Mouse (Mus musculus): ENCODE results near the gene Atrip.
A peak's percentile ranks its signal among the peaks of the same experiment; 100 is the strongest.

Atrip gene

DNA sequence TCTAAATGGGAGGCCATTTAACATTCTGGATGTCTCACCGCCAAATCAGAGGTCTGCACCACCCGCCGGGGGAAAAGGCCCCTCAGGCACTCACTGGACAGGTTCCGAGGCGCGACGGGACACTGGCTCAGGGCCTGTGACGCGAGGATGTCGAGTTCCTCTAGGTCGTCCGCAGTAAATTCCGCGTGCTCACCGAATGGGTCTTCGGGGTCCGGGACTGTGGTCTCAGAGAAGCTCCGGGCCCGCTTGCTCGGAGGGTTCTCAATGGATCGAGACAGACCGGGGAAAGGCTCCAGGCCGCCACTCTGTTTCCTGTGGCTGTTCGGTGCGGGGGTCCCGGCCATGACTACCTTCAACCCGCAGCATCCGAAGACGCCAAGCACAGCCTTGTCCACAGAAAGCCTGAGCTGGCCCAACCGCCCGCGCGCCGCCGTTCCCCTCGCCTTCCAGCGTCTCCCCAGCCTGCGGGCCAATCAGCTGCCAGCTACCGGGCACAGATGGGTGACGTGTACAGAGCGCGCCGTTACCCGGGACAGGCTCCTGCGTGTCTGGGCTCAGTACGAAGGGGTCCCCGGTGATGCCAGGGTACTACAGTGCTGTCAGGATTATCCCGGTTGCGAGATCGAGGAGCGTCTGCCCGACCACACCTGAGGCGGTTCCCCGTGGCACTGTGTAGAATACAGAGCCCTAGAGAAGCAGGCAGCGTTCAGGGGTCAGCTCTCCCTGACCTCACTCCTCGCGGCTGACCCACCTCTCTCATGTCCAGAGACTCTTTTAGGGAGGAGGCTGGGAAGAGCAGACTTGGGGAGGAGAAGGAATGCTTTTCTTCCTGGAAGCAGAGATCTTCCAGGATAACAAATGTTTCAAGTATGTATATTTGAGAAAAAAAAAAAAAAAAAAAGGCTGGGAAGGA is at the start of gene Atrip:
Atrip (minus strand) TSS at position 464 of the 913 bp plus-strand sequence.
- DNase-seq: peak; percentile 94 to 96

DNA sequence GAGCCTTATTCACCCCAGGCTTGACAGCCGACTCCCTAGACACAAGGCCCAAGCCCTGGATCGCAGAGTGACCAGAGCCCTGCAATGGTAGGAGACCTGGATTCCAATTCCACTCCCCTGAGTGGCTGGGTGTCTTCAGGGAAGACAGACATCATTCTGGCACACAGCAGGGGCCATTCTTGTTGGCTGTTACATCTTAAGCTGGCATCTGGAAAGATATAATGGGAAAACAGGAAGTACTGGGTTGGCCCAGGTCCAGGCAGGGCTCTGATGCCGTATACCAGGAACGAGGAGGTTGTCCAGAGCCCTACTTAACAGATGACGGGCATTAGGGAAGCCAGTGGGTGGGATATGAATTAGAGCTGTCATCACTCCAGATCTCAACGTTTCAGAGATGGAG is 49.3 kb upstream of the Atrip start:
- peak in 1 of 2 experiments; percentile 28 for DNase-seq

DNA sequence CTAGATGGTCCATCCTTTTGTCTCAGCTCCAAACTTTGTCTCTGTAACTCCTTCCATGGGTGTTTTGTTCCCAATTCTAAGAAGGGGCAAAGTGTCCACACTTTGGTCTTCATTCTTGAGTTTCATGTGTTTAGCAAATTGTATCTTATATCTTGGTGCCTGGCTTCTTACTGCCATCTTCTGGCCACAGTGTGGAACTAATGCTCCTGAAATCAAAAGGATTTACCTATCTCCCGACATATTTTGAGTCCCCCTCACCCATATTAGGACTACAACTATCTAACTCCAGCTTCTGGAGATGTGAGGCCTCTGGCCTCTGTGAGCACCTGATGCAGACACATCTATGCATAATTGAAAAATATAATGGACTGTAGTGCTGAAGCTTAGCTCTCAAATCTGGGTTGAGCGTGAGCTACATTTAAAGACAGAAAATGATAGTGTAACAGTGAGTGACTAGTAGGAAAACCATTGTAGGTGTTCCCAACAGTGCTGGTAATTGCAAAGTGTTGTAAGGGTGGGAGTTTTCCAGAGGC is 48.7 kb upstream of the Atrip start:
- peak in 1 of 2 experiments; percentile 69 for DNase-seq

DNA sequence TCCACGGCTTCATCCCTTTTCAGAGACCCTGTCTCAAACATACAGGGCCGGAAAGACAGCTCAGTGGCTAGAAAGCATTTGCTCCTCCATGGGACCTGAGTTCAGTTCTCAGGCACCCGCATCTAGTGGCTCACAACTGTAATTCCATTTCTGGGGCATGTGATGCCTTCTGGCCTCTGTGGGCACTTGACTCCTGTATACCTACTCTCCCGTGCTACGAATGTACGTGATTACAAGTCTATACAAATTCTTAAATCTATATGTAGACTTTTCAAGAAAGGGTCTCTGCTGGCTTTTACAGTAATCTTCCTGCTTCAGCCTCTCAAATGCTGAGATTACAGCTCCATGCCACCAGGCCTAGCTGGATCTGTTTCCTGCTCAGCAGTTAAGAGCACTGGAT is 47.0 kb upstream of the Atrip start:
- no peak for DNase-seq

DNA sequence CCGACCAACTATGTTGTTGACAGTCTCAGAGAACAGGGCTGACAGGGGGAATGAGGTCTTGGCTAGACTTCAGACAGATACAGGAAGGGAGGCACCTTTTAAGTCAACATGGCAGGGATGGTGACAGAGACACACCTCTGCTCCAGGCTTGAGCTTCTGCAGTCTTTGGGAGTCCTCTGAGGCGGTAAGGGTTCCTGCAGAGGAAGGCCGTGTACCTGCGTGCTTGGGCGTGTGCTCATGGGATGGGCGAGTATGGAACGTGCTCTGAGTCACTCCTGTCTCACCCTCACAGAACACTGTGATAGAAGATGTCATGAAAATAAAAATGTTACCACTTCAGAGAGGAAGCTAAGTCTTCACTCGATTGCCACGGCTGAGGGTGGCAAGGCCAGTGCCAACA is 45.6 kb upstream of the Atrip start:
- no peak for DNase-seq

DNA sequence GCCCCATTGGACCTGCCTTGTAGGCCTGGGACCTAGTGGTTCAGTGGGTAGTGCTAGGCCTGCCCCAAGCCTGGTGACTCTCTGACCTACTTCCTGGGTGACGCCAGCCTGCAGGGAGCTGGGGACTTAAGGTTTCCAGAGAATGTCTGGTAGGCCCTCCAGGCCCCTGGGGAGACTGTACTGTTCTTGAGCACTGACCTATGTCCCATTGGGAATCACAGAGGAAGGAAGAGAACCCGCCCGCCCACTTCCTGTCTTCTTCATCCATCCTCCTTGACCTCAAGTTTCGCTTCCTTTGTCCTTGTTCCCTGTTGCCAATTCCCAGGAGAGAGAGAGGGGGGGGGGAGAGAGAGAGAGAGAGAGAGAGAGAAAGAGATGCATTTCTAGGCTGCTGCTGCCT is 44.2 kb upstream of the Atrip start:
- DNase-seq: peak; percentile 41 to 42

DNA sequence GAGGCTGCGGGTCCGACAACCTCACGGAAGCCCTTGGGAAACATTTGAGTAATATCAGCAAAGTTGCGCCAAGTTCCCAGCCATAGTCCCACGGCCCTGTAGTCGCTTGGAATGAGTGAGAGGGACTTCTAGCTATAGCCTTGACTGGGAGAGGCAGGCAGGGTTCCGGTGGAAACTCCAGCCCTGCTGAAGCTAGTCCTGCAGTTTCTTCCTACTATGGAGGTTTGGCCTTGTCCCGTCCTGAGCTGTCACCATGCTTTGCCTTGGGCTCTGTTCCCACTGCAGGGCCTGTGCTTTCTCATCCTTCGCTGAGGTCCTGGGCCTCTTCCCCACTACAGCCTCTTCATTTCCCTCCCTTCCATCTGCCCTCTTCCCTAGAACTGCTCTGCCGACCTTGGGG is 42.3 kb upstream of the Atrip start:
- no peak for DNase-seq

DNA sequence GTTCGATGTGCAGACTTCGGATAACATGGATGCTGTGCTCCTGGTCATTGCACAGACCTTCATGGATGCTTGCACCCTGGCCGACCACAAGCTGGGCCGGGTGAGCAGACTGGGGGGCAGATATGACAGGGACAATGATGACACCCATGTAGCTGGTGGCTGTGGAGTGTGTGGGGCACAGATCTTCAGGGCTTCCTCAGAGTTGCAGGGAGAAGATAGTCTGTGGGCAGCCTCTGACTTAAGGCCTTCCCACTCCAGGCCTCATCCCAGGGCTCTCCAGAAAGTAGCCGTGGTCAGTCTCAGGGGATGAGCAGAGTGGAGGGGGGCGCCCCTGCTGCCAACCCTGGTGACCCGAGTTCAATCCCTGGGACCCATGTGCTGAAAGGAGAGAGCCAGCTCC is 40.9 kb upstream of the Atrip start:
- no peak for DNase-seq

DNA sequence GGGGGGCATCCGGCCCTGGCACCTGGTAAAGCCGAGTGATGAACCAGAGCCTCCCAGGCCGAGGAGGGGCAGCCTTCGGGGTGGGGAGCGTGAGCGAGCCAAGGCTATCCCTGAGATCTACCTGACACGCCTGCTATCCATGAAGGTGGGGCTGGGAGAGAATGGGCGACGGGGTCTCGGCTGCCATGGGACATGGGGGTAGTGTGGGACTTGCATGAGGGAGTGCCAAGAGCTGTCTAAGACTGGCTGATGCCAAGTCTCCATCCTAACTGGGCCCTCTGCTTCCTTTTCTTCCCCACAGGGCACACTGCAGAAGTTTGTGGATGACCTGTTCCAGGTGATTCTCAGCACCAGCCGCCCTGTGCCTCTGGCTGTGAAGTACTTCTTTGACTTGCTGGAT is 40.4 kb upstream of the Atrip start:
- no peak for DNase-seq

DNA sequence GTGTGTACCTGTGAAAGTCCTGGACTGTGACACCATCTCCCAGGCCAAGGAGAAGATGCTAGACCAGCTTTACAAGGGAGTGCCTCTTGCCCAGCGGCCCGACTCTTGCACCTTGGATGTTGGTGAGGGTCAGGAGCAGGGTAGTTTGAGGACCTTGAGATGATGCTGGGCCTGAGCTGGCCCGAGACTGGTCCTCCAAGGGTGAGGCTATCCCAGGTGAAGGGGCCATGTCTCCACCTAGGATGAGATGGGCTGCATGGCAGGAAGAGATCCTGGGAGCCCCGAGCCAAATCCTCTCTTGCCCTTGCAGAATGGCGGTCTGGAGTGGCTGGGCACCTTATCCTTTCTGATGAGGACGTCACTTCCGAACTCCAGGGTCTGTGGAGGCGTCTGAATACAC is 39.4 kb upstream of the Atrip start:
- peak in 1 of 2 experiments; percentile 0 for DNase-seq

DNA sequence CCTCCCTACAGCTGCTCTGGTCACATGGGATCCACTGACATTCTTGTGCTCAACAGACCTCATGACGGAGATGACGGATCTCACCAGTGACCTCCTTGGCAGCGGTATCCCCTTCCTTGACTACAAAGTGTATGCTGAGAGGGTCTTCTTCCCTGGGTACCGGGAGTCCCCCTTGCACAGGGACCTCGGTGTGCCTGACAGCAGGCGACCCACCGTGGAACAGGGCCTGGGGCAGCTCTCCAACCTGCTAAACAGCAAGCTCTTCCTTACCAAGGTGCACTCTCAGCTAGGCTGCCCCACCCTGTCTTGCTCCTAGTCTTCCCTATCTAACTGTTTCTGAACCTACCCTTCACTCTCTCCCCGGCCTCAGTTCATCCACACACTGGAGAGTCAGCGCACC is 37.7 kb upstream of the Atrip start:
- no peak for DNase-seq

DNA sequence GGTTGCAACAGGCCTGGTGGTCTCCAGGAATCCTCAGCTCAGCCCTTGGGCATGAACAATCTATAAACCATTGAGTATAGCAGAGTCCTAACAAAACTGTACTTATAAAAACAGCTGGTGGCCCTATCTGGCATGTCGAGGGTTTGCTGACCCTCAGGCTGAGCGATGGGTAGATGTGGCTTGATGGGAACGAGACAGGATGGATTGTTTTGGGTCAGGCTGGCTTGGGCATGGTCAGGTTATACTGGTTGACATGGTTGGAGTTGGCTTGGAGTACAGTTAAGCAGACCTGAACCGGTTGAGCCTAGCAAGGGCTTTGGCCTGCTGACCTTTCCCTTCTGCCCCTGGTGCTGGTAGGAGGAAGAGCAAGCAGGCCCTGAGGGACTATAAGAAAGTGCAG is 37.2 kb upstream of the Atrip start:
- no peak for DNase-seq

DNA sequence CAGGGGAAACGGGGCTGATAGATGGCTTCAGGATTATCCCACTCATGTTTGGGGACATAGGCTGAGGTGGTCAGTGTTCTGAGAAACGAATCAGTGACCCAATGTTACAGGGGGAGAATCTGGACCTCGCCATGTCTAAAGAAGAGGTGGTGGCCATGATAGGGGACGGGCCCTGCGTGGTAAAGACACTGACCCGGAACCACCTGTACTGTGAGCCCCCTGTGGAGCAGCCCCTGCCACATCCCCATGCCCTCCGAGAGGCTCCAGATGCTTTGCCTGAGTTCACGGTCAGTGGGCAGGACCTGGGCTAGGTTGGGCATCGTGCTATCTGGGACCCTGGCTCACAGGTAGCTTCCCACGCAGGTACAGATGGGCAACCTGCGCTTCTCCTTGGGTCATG is 36.3 kb upstream of the Atrip start:
- DNase-seq: no peak

DNA sequence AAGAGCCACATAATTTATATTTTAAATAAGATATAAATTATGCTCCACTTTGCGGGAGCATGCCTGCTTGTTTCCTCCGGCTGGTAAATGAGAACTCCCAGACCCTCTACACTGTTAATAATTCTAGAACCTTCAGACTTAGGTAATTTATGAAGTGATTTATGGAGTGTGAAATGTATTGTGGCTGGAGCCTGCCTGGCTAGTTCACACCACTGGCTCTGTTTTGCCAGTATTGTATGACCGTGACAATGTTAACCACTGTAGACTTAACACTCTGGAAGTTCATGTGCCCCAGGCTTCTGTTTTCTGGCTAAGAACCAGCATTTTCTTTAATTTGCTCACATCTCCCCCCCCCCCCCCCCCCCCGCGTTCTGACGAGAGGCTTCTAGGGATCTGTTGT is 33.4 kb upstream of the Atrip start:
- DNase-seq: no peak

DNA sequence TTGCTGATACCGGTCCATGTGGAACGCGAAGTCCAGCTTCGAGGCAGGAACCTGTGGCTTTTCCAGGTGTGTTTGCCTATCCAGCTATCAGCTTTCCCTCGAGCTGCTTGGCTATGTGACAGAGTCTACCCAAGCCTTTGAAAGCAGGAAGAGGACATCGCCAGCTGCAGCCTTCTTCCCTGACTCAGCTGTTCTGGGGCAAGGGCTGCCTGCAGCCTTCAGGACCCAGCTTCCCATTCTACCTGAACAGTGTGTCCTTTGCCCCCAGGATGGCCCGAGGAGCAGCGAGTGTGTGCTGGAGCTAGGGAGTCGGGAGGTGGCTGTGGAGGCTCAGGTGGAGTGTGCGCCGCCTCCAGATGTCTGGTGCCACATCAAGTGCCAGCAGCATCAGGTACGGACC is 31.7 kb upstream of the Atrip start:
- peak in 1 of 2 experiments; percentile 22 for DNase-seq

DNA sequence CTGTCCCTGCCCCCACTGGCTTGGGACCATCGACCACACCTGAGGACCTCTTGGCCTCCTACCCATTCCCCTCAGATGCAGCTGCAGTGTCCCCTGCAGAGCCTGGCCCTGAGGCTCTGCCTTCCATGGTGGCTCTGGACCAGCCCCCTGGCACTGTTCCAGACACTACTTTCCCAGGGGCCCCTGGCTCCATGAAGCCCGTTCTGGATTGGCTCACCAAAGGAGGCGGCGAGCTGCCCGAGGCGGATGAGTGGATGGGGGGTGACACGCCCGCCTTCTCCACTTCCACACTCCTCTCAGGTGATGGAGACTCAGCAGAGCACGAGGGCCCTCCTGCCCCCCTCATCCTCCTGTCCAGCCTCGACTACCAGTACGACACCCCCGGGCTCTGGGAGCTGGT is 31.1 kb upstream of the Atrip start:
- peak in 1 of 2 experiments; percentile 41 for DNase-seq

DNA sequence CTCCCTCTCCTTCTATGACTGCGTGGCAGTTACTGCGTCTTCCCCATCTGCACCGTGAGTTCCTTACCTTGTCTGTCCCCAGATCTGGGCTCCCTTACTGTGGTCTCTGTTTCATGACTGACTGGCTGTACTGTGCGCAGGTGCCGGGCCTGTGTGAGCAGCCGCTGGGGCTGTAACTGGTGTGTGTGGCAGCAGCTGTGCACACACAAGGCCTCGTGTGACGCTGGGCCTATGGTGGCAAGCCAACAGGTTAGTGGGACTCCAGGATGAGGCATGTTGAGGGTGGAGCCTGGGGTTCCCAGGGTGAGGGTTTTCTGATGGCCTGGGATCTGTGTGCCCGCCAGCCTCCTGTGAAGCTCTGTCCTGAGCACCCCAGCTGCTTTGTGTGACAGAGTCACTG is 30.2 kb upstream of the Atrip start:
- DNase-seq: no peak

DNA sequence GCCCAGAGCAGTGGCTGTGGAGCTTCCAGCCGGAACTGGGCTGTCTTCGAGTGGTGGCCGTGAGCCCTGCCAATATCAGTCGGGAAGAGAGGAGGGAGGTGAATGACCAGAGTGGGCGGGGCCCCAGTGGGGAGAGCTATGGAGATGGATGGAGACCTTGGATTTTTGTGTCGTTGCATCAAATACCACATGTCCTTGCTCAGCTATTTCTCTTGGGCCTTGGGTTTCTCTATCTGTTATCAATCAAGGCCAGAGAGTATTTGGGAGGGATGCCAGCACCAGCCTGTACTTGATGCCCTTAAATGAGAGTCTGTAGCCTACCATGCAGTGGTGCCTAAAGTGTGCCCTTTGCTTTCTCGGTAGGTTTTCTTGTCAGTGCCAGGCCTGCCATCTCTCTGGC is 29.3 kb upstream of the Atrip start:
- DNase-seq: no peak

DNA sequence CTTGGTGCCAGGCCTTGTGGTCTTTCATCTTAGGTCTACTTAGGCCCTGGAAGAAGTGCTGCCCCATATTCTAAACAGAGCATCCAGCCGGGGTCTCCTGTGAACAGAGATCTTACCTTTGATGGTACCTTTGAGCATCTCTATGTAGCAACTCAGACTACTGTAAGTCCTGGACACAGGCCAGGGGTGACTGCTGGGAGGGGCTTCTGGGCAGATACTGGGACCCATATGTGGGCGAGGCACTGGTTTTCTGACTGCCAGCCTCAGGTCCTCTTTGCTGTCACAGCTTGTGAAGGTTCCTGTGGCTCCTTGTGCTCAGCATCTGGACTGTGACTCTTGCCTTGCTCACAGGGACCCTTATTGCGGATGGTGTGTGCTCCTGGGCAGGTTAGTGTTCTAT is 28.6 kb upstream of the Atrip start:
- DNase-seq: no peak

DNA sequence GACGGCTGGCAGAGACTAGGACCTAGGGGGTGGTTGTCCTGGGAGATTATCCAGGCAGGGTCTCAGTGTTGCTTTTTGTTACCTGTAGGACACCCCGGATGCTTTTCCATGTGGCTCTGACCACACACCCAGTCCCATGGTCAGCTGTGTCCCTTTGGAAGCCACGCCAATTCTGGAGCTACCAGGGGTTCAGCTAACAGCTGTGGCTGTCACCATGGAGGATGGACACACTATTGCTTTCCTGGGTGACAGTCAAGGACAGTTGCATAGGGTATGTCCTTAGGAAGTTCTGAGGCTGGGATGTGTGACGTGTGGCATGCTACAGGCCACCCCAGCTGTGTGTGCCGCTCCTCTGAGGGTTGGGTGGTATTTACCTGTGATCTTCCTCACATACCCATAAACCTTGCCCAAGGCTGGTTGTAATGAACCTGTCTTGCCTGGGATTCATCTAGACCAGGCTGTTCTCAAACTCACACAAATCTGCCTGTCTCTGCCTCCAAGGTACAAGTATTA is 28.1 kb upstream of the Atrip start:
- DNase-seq: no peak

DNA sequence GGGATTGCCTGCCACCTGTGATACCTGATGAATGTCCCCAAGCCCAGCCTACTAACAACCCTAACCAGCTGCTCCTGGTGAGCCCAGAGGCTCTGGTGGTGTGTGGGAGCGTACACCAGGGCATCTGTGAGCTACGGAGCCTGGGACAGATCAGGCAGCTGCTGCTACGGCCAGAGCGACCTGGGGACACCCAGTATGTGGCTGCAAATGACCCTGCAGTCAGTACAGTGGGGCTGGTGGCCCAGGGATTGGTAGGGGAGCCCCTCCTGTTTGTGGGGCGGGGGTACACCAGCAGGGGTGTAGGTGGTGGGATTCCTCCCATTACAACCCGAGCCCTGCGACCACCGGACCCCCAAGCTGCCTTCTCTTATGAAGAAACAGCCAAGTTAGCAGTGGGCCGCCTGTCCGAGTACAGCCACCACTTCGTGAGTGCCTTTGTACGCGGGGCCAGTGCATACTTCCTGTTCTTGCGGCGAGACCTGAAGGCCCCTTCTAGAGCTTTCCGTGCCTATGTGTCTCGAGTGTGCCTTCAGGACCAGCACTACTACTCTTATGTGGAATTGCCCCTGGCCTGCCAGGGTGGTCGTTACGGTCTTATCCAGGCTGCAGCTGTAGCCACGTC is 26.5 kb upstream of the Atrip start:
- DNase-seq: no peak

DNA sequence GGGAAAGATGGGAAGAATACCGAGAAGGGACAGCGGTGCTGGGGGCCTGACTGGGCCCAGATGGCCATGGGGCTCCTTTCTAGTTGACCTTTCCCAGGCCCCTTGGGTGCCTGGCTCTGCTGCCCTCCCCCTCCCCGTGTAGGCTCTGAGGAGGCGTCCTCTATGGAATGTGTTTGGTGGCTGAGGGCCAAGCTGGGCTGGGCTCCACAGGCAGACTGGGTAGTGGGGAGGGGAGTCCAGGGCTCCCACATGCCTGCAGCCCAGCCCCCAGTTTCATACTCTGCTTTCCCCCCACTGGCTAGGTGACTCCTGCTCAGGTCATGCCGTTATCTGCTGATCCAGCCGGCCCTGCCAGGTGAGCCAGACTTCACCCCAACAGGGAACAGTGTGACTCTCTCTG is 25.0 kb upstream of the Atrip start:
- peak; percentile 83 to 85 for DNase-seq

DNA sequence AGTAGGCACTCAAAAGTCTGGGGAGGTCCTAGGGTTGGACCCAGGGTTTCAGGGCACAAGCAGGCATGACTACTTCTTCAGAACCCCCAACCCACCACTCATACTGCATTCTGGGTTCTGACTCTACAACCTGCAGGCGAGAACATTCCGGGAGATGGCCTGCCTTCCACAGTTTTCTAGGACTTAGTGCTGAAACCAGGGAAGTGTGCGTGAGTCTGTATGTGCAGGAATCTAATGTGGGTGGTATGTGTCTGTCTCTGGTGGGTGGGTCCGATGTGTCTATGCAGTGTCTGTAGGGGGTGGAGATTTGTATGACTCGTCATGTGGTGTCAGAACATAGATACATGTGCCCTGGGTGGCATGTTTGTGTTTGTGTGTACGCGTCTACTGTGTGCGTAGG is 24.4 kb upstream of the Atrip start:
- no peak for DNase-seq

DNA sequence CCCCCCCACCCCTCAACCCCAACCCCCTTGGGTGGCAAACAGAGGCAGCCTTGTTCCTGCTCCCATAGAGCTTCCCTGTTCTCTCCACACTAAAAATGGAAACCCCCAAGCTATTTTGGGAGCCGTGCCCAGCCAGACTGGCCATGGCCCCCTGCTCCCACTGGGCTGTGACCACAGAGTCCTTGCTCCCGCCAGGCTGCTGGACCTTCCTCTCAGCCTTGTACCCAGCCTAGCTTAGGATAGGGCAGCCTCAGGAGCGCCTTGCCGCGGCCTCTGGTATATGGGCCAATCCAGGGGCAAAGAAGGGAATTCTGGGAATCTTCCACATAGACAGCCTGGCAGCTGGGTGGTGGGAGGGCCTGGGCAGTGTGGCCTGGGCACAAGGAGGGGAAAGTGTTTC is 23.9 kb upstream of the Atrip start:
- peak; percentile 42 to 48 for DNase-seq
